Mouse (Mus musculus): ENCODE results near the gene Tle2. TPM values are rescaled to one million over a fixed set of nuclear protein-coding genes. Genes with fewer than 3 reads are reported as not detected.
A peak's percentile ranks its signal among the peaks of the same experiment; 100 is the strongest.

The Tle2 gene
- polyA plus RNA-seq, 1 experiment from 2014 or later = 15.1 TPM

DNA sequence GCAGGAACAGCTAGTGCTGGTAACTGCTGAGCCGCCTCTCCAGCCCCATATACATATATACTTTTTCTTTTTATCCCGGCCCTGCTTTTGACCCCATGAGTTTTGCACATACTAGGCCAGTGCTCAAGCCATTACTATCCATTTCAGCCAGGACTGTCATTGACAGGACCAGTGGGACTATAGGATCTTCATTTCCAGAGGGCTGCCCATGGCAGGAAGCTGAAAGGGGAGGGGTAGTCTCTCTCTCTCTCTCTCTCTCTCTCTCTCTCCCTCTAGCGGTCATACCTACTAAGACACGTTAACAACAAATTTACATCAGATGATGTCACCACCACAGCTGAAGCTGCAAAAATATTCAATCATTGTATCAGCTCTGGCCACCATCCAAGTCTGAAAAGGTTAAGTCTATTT is 28.4 kb downstream of the Tle2 start:
- Histone ChIP-seq H3K4me2 (no peak overlapping the region), H3K9ac (no peak overlapping the region), H3K27ac (no peak overlapping the region), H3K4me3 (no peak overlapping the region), H3K9me3 (replicated peaks) (no peaks in the 10 kb centered on the region), H3K36me3 (ENCODE audit: poor library complexity, severe bottlenecking) (no peaks in the 10 kb centered on the region), H3K27me3 (peaks cover 35% of the 10 kb centered on the region), H3K4me1 (peaks cover 41% of the 10 kb centered on the region)
- WGBS = 19% methylated on average over 4 of the region's 4 CpGs
- ATAC-seq = no peak

- no peak for ATAC-seq
- H3K4me1 ChIP-seq = peaks cover 39% of the 10 kb centered on the region
- peaks cover 8% of the 10 kb centered on the region for H3K36me3 ChIP-seq (ENCODE audit: poor library complexity, severe bottlenecking)
- no peak overlapping the region for H3K4me3 ChIP-seq
- no peak overlapping the region for H3K9ac ChIP-seq
- H3K27ac ChIP-seq = 0 out of 2 replicates have a peak overlapping the region, but pooled peaks have one; percentile 94
- WGBS = 81% methylated on average over 12 of the region's 12 CpGs
- peak overlapping the region; percentile 88; the same call in 1 of the 2 replicates for H3K4me2 ChIP-seq
- peaks cover 19% of the 10 kb centered on the region for H3K27me3 ChIP-seq
- no peaks in the 10 kb centered on the region for H3K9me3 ChIP-seq (replicated peaks)
Measured at GRCm38 (mm10) chr10:81604019-81604967, 29.9 kb downstream of the Tle2 start.

- 19% methylated on average over 29 of the region's 29 CpGs for WGBS
- peaks cover 8% of the 10 kb centered on the region for H3K36me3 ChIP-seq (ENCODE audit: poor library complexity, severe bottlenecking)
- no peaks in the 10 kb centered on the region for H3K9me3 ChIP-seq (replicated peaks)
- peak overlapping the region; percentile 88 for H3K4me2 ChIP-seq
- peak overlapping the region; percentile 65; the same call in 1 of the 2 replicates for H3K9ac ChIP-seq
- H3K4me1 ChIP-seq = peaks cover 39% of the 10 kb centered on the region
- H3K27me3 ChIP-seq = peaks cover 11% of the 10 kb centered on the region
- peak; percentile 24 for ATAC-seq
- H3K27ac ChIP-seq = peak overlapping the region; percentile 94
- peak overlapping the region; percentile 43 for H3K4me3 ChIP-seq
Measured at GRCm38 (mm10) chr10:81604968-81605665, 30.8 kb downstream of the Tle2 start.

GRCm38 (mm10) chr10:81605666-81605973 is 31.3 kb downstream of the Tle2 start:
- Histone ChIP-seq H3K4me3 (peak overlapping the region; percentile 43), H3K36me3 (ENCODE audit: poor library complexity, severe bottlenecking) (peaks cover 8% of the 10 kb centered on the region), H3K27me3 (peaks cover 10% of the 10 kb centered on the region; the same call in 1 of the 2 replicates), H3K4me1 (peaks cover 36% of the 10 kb centered on the region), H3K9me3 (replicated peaks) (no peaks in the 10 kb centered on the region), H3K27ac (peak overlapping the region; percentile 94), H3K4me2 (peak overlapping the region; percentile 88), H3K9ac (peak overlapping the region; percentile 65)
- peak; percentile 5; the same call in 1 of the 2 replicates for ATAC-seq
- 6% methylated on average over 14 of the region's 14 CpGs for WGBS

DNA sequence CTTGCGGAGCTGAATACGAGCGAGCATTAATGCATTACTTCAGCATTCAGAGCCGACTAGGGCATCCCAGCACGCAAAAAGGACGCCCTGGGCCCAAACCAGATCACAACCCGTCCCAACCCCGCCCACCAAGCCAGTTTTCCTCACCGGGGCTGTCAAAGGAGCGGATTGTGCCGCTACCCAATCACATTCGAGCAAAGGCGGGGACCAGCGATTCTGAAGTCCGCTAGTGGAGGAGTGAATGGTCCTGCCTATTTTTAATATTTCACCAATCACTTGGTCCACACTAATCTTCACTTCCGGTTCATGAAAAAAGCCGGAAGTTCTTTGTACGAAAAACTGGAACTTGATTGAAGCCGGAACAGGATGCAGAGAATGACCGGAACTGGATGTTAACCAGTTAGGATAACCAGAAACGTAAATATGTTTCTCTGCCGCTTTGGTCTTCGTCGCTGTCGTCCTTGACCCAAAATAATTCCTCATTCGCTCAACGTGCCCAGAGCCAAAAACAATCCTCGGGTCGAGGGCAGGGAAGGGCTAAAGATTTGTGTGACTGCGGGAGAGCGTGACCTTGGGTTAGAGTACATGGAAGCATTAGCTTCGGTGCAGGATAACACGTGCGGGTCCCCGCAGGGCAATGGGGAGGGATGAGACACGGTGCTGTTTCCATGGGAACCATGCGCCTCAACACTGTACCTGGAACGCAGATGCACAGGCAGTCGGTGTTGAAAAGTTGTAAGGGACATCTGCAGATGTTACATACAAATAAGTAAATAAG is 31.8 kb downstream of the Tle2 start, which contains the start of gene BC025920:
Gene BC025920, plus strand, starts transcription at position 297 of the 778 bp plus-strand sequence.
- H3K4me3 ChIP-seq = peak within 1 kb of the TSS; percentile 49
- peak; percentile 89 for ATAC-seq
- H3K27me3 ChIP-seq = peaks cover 9% of the 10 kb centered on the region; the same call in 1 of the 2 replicates
- peak within 1 kb of the TSS; percentile 70 for H3K9ac ChIP-seq
- H3K9me3 ChIP-seq (replicated peaks) = no peaks in the 10 kb centered on the region
- H3K4me1 ChIP-seq = peaks cover 31% of the 10 kb centered on the region
- WGBS = 1% methylated on average over 39 of the region's 39 CpGs
- peak within 1 kb of the TSS; percentile 94 for H3K27ac ChIP-seq
- peaks cover 8% of the 10 kb centered on the region for H3K36me3 ChIP-seq (ENCODE audit: poor library complexity, severe bottlenecking)
- H3K4me2 ChIP-seq = peak within 1 kb of the TSS; percentile 88

GRCm38 (mm10) chr10:81608308-81608707 is 33.9 kb downstream of the Tle2 start:
- peaks cover 8% of the 10 kb centered on the region for H3K36me3 ChIP-seq (ENCODE audit: poor library complexity, severe bottlenecking)
- H3K4me2 ChIP-seq = no peak overlapping the region
- no peak overlapping the region for H3K4me3 ChIP-seq
- peaks cover 20% of the 10 kb centered on the region for H3K4me1 ChIP-seq
- 0 out of 2 replicates have a peak, but pooled peaks cover 3% of the 10 kb centered on the region for H3K27me3 ChIP-seq
- no peak for ATAC-seq
- H3K27ac ChIP-seq = no peak overlapping the region
- H3K9me3 ChIP-seq (replicated peaks) = no peaks in the 10 kb centered on the region
- WGBS = 89% methylated on average over 1 of the region's 1 CpGs
- no peak overlapping the region for H3K9ac ChIP-seq

- Histone ChIP-seq H3K27ac (no peak overlapping the region), H3K36me3 (ENCODE audit: poor library complexity, severe bottlenecking) (peaks cover 8% of the 10 kb centered on the region), H3K9me3 (replicated peaks) (no peaks in the 10 kb centered on the region), H3K4me3 (no peak overlapping the region), H3K27me3 (0 out of 2 replicates have a peak, but pooled peaks cover 3% of the 10 kb centered on the region), H3K9ac (no peak overlapping the region), H3K4me2 (no peak overlapping the region), H3K4me1 (no peaks in the 10 kb centered on the region)
- no peak for ATAC-seq
- 65% methylated on average over 3 of the region's 3 CpGs for WGBS
Measured at GRCm38 (mm10) chr10:81612779-81613178, 38.4 kb downstream of the Tle2 start.

- Histone ChIP-seq H3K4me1 (no peaks in the 10 kb centered on the region), H3K9me3 (replicated peaks) (no peaks in the 10 kb centered on the region), H3K4me2 (no peak overlapping the region), H3K9ac (no peak overlapping the region), H3K36me3 (ENCODE audit: poor library complexity, severe bottlenecking) (peaks cover 6% of the 10 kb centered on the region), H3K4me3 (no peak overlapping the region), H3K27ac (no peak overlapping the region), H3K27me3 (0 out of 2 replicates have a peak, but pooled peaks cover 3% of the 10 kb centered on the region)
- 66% methylated on average over 6 of the region's 6 CpGs for WGBS
- ATAC-seq = no peak
Measured at GRCm38 (mm10) chr10:81615486-81615885, 41.1 kb downstream of the Tle2 start.

GRCm38 (mm10) chr10:81619976-81620375 is 45.6 kb downstream of the Tle2 start:
- H3K4me3 ChIP-seq = no peak overlapping the region
- no peak overlapping the region for H3K9ac ChIP-seq
- H3K9me3 ChIP-seq (replicated peaks) = no peaks in the 10 kb centered on the region
- H3K4me1 ChIP-seq = no peaks in the 10 kb centered on the region
- no peak overlapping the region for H3K4me2 ChIP-seq
- no peak for ATAC-seq
- H3K27me3 ChIP-seq = no peaks in the 10 kb centered on the region
- 92% methylated on average over 5 of the region's 5 CpGs for WGBS
- H3K27ac ChIP-seq = no peak overlapping the region
- peaks cover 48% of the 10 kb centered on the region for H3K36me3 ChIP-seq (ENCODE audit: poor library complexity, severe bottlenecking)

- Histone ChIP-seq H3K27ac (no peak overlapping the region), H3K9ac (no peak overlapping the region), H3K27me3 (no peaks in the 10 kb centered on the region), H3K4me2 (no peak overlapping the region), H3K36me3 (ENCODE audit: poor library complexity, severe bottlenecking) (peaks cover 55% of the 10 kb centered on the region), H3K9me3 (replicated peaks) (no peaks in the 10 kb centered on the region), H3K4me1 (no peaks in the 10 kb centered on the region), H3K4me3 (no peak overlapping the region)
- ATAC-seq = no peak
- 70% methylated on average over 9 of the region's 9 CpGs for WGBS
Measured at GRCm38 (mm10) chr10:81620786-81621185, 46.4 kb downstream of the Tle2 start.

GRCm38 (mm10) chr10:81623441-81623840 is 49.1 kb downstream of the Tle2 start:
- Histone ChIP-seq H3K4me1 (peaks cover 18% of the 10 kb centered on the region), H3K27me3 (0 out of 2 replicates have a peak, but pooled peaks cover under 1% of the 10 kb centered on the region), H3K9ac (no peak overlapping the region), H3K9me3 (replicated peaks) (no peaks in the 10 kb centered on the region), H3K27ac (no peak overlapping the region), H3K4me2 (no peak overlapping the region), H3K36me3 (ENCODE audit: poor library complexity, severe bottlenecking) (peaks cover 55% of the 10 kb centered on the region), H3K4me3 (no peak overlapping the region)
- 67% methylated on average over 8 of the region's 8 CpGs for WGBS
- ATAC-seq = no peak

Data from forebrain, embryonic 13.5 days (tissue).